Mouse (Mus musculus) limb, embryonic 11.5 days (tissue): ENCODE results near the gene Pak6. TPM values are rescaled to one million over a fixed set of nuclear protein-coding genes. Genes with fewer than 3 reads are reported as not detected.

ENCODE experiments used
- ATAC-seq: fragments of 200-750 bp; cut with Nextera tagmentation; 2 replicates; pipeline ENCODE4 v1.8.0; 2017; ENCODE audit warnings: low read depth; ENCODE audit not compliant: insufficient number of reproducible peaks, low FRiP score, low TSS enrichment
- DNase-seq: peaks from one replicate; pipeline ENCODE4 v3.0.0-alpha.2; 2015; ENCODE audit warnings: low spot score
- H3K27ac ChIP-seq: fragments of 300-500 bp; sonication (generic); replicated peaks from 2 replicates; pipeline ENCODE4 v1.5.1; 2014; ENCODE audit warnings: low read depth, mild to moderate bottlenecking, low read length
- H3K27me3 ChIP-seq: fragments of 300-500 bp; sonication (generic); 2 replicates; pipeline ENCODE4 v1.6.1; 2014; ENCODE audit warnings: mild to moderate bottlenecking, low read length, mixed read lengths; ENCODE audit not compliant: control insufficient read depth, insufficient read depth
- H3K36me3 ChIP-seq: fragments of 300-500 bp; sonication (generic); 2 replicates; pipeline ENCODE4 v1.6.1; 2014; ENCODE audit warnings: mild to moderate bottlenecking, low read length, moderate library complexity, mixed read lengths; ENCODE audit not compliant: control insufficient read depth, insufficient read depth
- H3K4me1 ChIP-seq: fragments of 300-500 bp; sonication (generic); 2 replicates; pipeline ENCODE4 v1.6.1; 2014; ENCODE audit warnings: low read length, mixed read lengths; ENCODE audit not compliant: control insufficient read depth, insufficient read depth
- H3K4me2 ChIP-seq: fragments of 300-500 bp; sonication (generic); 2 replicates; pipeline ENCODE4 v1.6.1; 2014; ENCODE audit warnings: low read depth, mild to moderate bottlenecking, moderate library complexity; ENCODE audit not compliant: severe bottlenecking
- H3K4me3 ChIP-seq: fragments of 300-500 bp; sonication (generic); 2 replicates; pipeline ENCODE4 v1.5.1; 2014; ENCODE audit warnings: low read depth, low read length
- H3K9ac ChIP-seq: fragments of 300-500 bp; sonication (generic); 2 replicates; pipeline ENCODE4 v1.6.1; 2014; ENCODE audit warnings: mild to moderate bottlenecking, low read length
- H3K9me3 ChIP-seq: fragments of 300-500 bp; sonication (generic); 2 replicates; pipeline ENCODE4 v1.6.1; 2016; ENCODE audit warnings: low read length; ENCODE audit not compliant: control insufficient read depth
- WGBS: fragments of 180-500 bp; shearing (Covaris S2); extraction: QIAGEN DNeasy Blood & Tissue Kit; methylation state at CpG from one replicate; pipeline ENCODE4 v1.1.7; 2014; 5-methylcytosine and 5-hydroxymethylcytosine counted together
- polyA plus RNA-seq: library from polyadenylated mRNA; unstranded; fragments of >200 nt; fragmentation: Nextera tagmentation; extraction: Ambion mirVana; gene quantifications from 2 replicates; pipeline ENCODE4 v1.2.1, GENCODE M21; 2014

The Pak6 gene
- polyA plus RNA-seq, 1 experiment from 2014 or later = 0.33 TPM

GRCm38 (mm10) chr2:118725511-118725910 is 62.4 kb downstream of the Pak6 start:
- Histone ChIP-seq H3K4me1 (peaks cover 11% of the 10 kb centered on the region), H3K27me3 (no peaks in the 10 kb centered on the region), H3K4me3 (no peak overlapping the region), H3K36me3 (no peaks in the 10 kb centered on the region), H3K27ac (no peak overlapping the region), H3K9ac (no peak overlapping the region), H3K9me3 (no peaks in the 10 kb centered on the region), H3K4me2 (no peak overlapping the region)
- DNase-seq (no peak), ATAC-seq (no peak)
- WGBS = 86% methylated on average over 4 of the region's 4 CpGs

DNA sequence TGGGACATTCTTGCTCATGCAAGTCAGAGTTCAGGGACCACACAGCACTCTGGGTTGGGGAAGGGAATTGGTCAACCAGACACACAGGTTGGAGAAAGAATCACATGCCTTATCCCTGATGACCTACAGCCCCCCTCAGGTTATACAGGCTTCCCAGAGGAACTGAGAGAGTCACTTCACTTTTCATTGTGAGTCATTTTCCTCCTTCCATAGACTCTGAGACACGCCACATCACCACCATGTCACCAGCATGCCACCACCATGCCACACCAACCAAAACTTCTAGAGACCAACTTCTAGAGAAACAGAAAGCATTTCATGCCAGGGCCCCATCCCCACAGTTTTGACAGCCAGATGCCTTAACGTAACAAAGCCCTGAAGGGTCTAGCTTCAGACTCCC is 63.8 kb downstream of the Pak6 start:
- WGBS = 80% methylated on average over 2 of the region's 2 CpGs
- Histone ChIP-seq H3K4me1 (peaks cover 11% of the 10 kb centered on the region), H3K36me3 (no peaks in the 10 kb centered on the region), H3K4me3 (no peak overlapping the region), H3K9me3 (no peaks in the 10 kb centered on the region), H3K9ac (no peak overlapping the region), H3K27me3 (peaks cover 6% of the 10 kb centered on the region; the same call in 1 of the 2 replicates), H3K27ac (no peak overlapping the region), H3K4me2 (no peak overlapping the region)
- DNase-seq (no peak), ATAC-seq (no peak)

DNA sequence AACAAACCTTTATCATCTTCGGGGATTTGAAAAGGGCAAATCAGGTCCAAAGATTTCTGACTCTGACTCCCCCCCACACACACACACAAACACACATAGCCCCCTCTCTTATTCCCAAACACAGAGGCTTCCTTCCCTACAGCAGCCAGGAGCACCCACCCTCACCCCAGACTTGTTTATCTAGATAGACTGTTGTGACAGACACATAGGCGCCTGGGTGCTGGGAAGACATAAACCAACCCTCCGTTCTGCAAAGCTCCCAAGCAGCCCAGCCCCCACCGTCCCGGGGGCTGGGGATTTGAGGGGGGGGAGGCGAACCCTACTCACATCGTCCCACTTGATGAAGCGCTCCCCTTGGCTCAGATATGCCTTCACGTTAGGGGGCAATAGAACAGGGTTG is 64.8 kb downstream of the Pak6 start:
- WGBS = 17% methylated on average over 9 of the region's 9 CpGs

GRCm38 (mm10) chr2:118728337-118728736 is 65.2 kb downstream of the Pak6 start, which contains the start of gene Plcb2:
Gene Plcb2, minus strand, starts transcription at chr2:118728438.
- Histone ChIP-seq H3K4me3 (no peak within 1 kb of the TSS), H3K9ac (0 out of 2 replicates have a peak within 1 kb of the TSS, but pooled peaks have one; percentile 22)

More for the DNA sequence above, 64.8 kb downstream of the Pak6 start:
- Histone ChIP-seq H3K27ac (no peak overlapping the region), H3K9ac (no peak overlapping the region), H3K36me3 (no peaks in the 10 kb centered on the region), H3K9me3 (no peaks in the 10 kb centered on the region), H3K4me3 (no peak overlapping the region), H3K27me3 (peaks cover 6% of the 10 kb centered on the region; the same call in 1 of the 2 replicates), H3K4me2 (no peak overlapping the region), H3K4me1 (peaks cover 11% of the 10 kb centered on the region)
- DNase-seq (no peak), ATAC-seq (no peak)

DNA sequence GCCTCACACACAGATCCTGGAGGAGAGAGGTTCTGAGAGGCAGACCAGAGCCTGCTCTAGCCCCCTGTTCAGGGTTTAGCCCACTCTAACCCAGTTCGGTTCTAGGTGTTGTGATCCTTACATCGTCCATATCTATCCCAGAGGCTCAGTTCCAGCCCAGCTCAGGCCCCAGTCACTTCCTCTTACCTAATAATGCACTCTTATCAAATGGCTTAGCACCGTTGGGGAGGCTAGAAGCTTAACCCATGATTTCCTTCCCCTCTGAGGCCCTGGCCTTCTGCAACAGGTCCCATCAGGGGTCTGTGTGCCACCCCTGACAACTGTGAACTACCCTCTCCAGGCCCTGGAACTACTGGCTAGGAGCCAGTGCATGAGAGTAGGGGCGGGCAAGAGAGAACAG is 66.1 kb downstream of the Pak6 start:
- peaks cover 6% of the 10 kb centered on the region; the same call in 1 of the 2 replicates for H3K27me3 ChIP-seq
- WGBS = 35% methylated on average over 4 of the region's 4 CpGs
- no peaks in the 10 kb centered on the region for H3K9me3 ChIP-seq
- no peaks in the 10 kb centered on the region for H3K36me3 ChIP-seq
- H3K9ac ChIP-seq = 0 out of 2 replicates have a peak overlapping the region, but pooled peaks have one; percentile 22
- H3K4me1 ChIP-seq = peaks cover 11% of the 10 kb centered on the region
- H3K4me3 ChIP-seq = no peak overlapping the region
- ATAC-seq (no peak), DNase-seq (no peak)
- H3K4me2 ChIP-seq = no peak overlapping the region
- no peak overlapping the region for H3K27ac ChIP-seq

More at GRCm38 (mm10) chr2:118728337-118728736, 65.2 kb downstream of the Pak6 start, which contains the start of gene Plcb2:
- ATAC-seq (peak; percentile 54; the same call in 1 of the 2 replicates), DNase-seq (no peak)
- 9% methylated on average over 7 of the region's 7 CpGs for WGBS
- Histone ChIP-seq H3K27me3 (peaks cover 6% of the 10 kb centered on the region; the same call in 1 of the 2 replicates), H3K4me1 (peaks cover 11% of the 10 kb centered on the region), H3K9me3 (no peaks in the 10 kb centered on the region), H3K36me3 (no peaks in the 10 kb centered on the region), H3K27ac (no peak within 1 kb of the TSS), H3K4me2 (no peak within 1 kb of the TSS)

- Histone ChIP-seq H3K4me1 (peaks cover 11% of the 10 kb centered on the region), H3K4me2 (no peak overlapping the region), H3K9me3 (no peaks in the 10 kb centered on the region), H3K36me3 (no peaks in the 10 kb centered on the region), H3K4me3 (no peak overlapping the region), H3K27me3 (peaks cover 6% of the 10 kb centered on the region; the same call in 1 of the 2 replicates), H3K27ac (no peak overlapping the region), H3K9ac (no peak overlapping the region)
- ATAC-seq = no peak
- 27% methylated on average over 8 of the region's 8 CpGs for WGBS
- DNase-seq = no peak
These were observed 66.9 kb downstream of the Pak6 start for GRCm38 (mm10) chr2:118729816-118730621.

- peak; percentile 58 for DNase-seq
- no peak overlapping the region for H3K4me2 ChIP-seq
- no peak overlapping the region for H3K9ac ChIP-seq
- ATAC-seq = no peak
- H3K36me3 ChIP-seq = no peaks in the 10 kb centered on the region
- 6% methylated on average over 3 of the region's 3 CpGs for WGBS
- H3K9me3 ChIP-seq = no peaks in the 10 kb centered on the region
- H3K27ac ChIP-seq = no peak overlapping the region
- peaks cover 6% of the 10 kb centered on the region; the same call in 1 of the 2 replicates for H3K27me3 ChIP-seq
- H3K4me1 ChIP-seq = peaks cover 11% of the 10 kb centered on the region
- H3K4me3 ChIP-seq = no peak overlapping the region
These were observed 67.5 kb downstream of the Pak6 start for GRCm38 (mm10) chr2:118730622-118730915.

- peaks cover 11% of the 10 kb centered on the region for H3K4me1 ChIP-seq
- no peak overlapping the region for H3K27ac ChIP-seq
- no peaks in the 10 kb centered on the region for H3K36me3 ChIP-seq
- H3K27me3 ChIP-seq = peaks cover 6% of the 10 kb centered on the region; the same call in 1 of the 2 replicates
- WGBS = 85% methylated on average over 5 of the region's 5 CpGs
- H3K9ac ChIP-seq = no peak overlapping the region
- no peak for DNase-seq
- no peak overlapping the region for H3K4me3 ChIP-seq
- no peaks in the 10 kb centered on the region for H3K9me3 ChIP-seq
- ATAC-seq = no peak
- no peak overlapping the region for H3K4me2 ChIP-seq
These were observed 68.9 kb downstream of the Pak6 start for GRCm38 (mm10) chr2:118731981-118732380.
